10 mouse cellular contexts compared by ENCODE assay signal in the genomic region with DNA sequence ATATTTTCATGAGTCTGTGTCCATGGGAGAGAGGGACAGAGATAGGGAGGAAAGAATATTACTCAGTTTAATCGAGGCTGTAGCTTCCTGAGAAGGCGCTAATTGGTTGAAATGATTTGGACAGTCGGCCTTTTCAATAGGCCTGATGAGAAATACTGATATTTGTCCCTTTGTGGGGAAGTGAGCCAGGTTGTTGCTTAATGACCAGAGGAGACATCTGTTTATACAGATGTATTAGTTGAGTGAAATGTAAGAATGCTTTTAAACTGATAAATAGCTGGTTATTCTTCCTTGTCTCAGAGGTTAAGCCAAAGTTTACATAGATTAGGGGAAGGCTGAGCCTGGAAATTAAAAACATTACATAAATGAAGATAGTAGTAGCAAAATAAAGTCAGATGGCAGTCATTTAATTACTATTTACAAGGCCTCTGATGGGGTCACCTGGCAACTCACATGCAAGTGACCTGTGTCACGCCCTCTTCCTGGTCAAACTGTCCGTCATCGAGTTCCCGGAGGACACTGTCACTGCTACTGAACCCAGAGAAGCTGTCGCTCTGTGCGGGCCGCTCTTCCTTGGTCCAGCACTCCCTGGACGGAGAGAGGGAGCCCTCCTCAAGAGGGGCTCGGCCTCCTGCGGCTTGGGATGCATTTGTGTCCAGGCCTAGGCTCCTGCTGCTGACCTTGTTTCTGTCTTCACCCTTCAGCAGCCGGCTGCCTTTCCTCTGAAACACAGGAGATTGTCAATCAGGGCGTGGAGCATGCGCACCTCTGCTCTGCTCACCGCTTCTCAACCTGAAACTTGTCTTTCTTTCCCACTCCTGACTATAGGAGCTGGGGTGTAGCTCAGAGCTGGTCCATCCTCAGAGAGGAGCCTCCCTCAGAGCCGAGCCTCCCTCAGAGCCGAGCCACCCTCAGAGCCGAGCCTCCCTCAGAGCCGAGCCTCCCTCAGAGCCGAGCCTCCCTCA. TPM values are rescaled to one million over a fixed set of nuclear protein-coding genes. Genes with fewer than 3 reads are reported as not detected.
DNase-seq lines count a peak whose midpoint lies in the region; ATAC-seq and TF ChIP-seq lines count a peak whose summit lies in the region.
"Had no signal": no experiment of that assay in that cellular context is flagged by ENCODE, and none has a peak within 500 bp of the region (broad histone marks: within the 10 kb centered on the region; RNA-seq: fewer than 3 reads in every experiment).

No protein-coding gene starts in this region.

- H3K27me3 ChIP-seq in heart, embryonic 13.5 days (replicated peaks), result no peaks in the 10 kb centered on the region
- H3K27me3 ChIP-seq in hindbrain, embryonic 11.5 days (ENCODE audit: control insufficient read depth, insufficient read depth, low read length), result no peaks in the 10 kb centered on the region
- no peaks in the 10 kb centered on the region for H3K27me3 ChIP-seq in midbrain, embryonic 14.5 days (ENCODE audit: control insufficient read depth, insufficient read depth, low read length)

- peaks cover 8% of the 10 kb centered on the region for H3K9me3 ChIP-seq in heart, embryonic 13.5 days
- no peaks in the 10 kb centered on the region for H3K9me3 ChIP-seq in hindbrain, embryonic 11.5 days (ENCODE audit: control insufficient read depth, low read length)
- H3K9me3 ChIP-seq in midbrain, embryonic 14.5 days (ENCODE audit: control insufficient read depth, low read length), result peaks cover 3% of the 10 kb centered on the region; the same call in 1 of the 2 replicates

- no peak for TF ChIP-seq CTCF in layer of hippocampus, adult 2 months (conservative IDR thresholded peaks at IDR 0.05)

- 52% methylated on average over 22 of the region's 22 CpGs for WGBS in heart, embryonic 13.5 days
- 62% methylated on average over 22 of the region's 22 CpGs for WGBS in hindbrain, embryonic 11.5 days
- WGBS in midbrain, embryonic 14.5 days, result 57% methylated on average over 22 of the region's 22 CpGs

- no peak for ATAC-seq in heart, embryonic 13.5 days (ENCODE audit: extremely low read depth, insufficient number of reproducible peaks, low FRiP score, low TSS enrichment)
- 0 out of 2 replicates have a peak, but pooled peaks have one; percentile 25 for ATAC-seq in hindbrain, embryonic 11.5 days (ENCODE audit: low FRiP score)
- no peak for ATAC-seq in midbrain, embryonic 14.5 days (ENCODE audit: low FRiP score, low TSS enrichment)

- H3K4me1 ChIP-seq in heart, embryonic 13.5 days, result no peaks in the 10 kb centered on the region
- no peaks in the 10 kb centered on the region for H3K4me1 ChIP-seq in hindbrain, embryonic 11.5 days (replicated peaks; ENCODE audit: control insufficient read depth, insufficient read depth, low read length)
- no peaks in the 10 kb centered on the region for H3K4me1 ChIP-seq in midbrain, embryonic 14.5 days (ENCODE audit: control insufficient read depth, insufficient read depth, low read length)

- H3K9ac ChIP-seq in heart, embryonic 13.5 days, result peak overlapping the region; percentile 66
- H3K9ac ChIP-seq in hindbrain, embryonic 11.5 days (ENCODE audit: low read depth, low read length), result no peak overlapping the region
- H3K9ac ChIP-seq in midbrain, embryonic 14.5 days (replicated peaks; ENCODE audit: low read length), result peak overlapping the region; percentile 40; the same call in 1 of the 2 replicates

- intact Hi-C loops in heart, postnatal 14 days (cut with DNase I), result no loop called here

- H3K4me3 ChIP-seq in heart, embryonic 13.5 days, result peak overlapping the region; percentile 35
- no peak overlapping the region for H3K4me3 ChIP-seq in hindbrain, embryonic 11.5 days (ENCODE audit: low read depth, low read length)
- H3K4me3 ChIP-seq in midbrain, embryonic 14.5 days (replicated peaks; ENCODE audit: low read depth, low read length), result 0 out of 2 replicates have a peak overlapping the region, but pooled peaks have one; percentile 5
- H3K4me3 ChIP-seq in layer of hippocampus, adult 2 months, result no peak overlapping the region

- H3K36me3 ChIP-seq in heart, embryonic 13.5 days, result peaks cover 34% of the 10 kb centered on the region
- H3K36me3 ChIP-seq in hindbrain, embryonic 11.5 days (ENCODE audit: control insufficient read depth, insufficient read depth, low read length), result no peaks in the 10 kb centered on the region
- H3K36me3 ChIP-seq in midbrain, embryonic 14.5 days (ENCODE audit: control insufficient read depth, insufficient read depth, low read length), result no peaks in the 10 kb centered on the region

- DNase-seq in heart, postnatal 14 days, result no peak
- DNase-seq in brain, adult 2 months (ENCODE audit: low read depth, low spot score), result peak; percentile 26
- peak; percentile 8 for DNase-seq in hindbrain, embryonic 11.5 days (ENCODE audit: low spot score)
- no peak for DNase-seq in midbrain, embryonic 14.5 days
- DNase-seq in lung, postnatal 36 days, result no peak
- DNase-seq in layer of hippocampus, adult 2 months (ENCODE audit: low spot score in 2 of 2), result no peak
- DNase-seq in frontal cortex, postnatal 14 days (ENCODE audit: low spot score in 2 of 2), result no peak
- DNase-seq: kidney, postnatal 25 days had no signal

- H3K27ac ChIP-seq in heart, embryonic 13.5 days (replicated peaks), result no peak overlapping the region
- no peak overlapping the region for H3K27ac ChIP-seq in hindbrain, embryonic 11.5 days (ENCODE audit: low read depth, low read length)
- no peak overlapping the region for H3K27ac ChIP-seq in midbrain, embryonic 14.5 days (replicated peaks; ENCODE audit: low read depth, low read length)
- H3K27ac ChIP-seq in layer of hippocampus, adult 2 months, result no peak overlapping the region
- H3K27ac ChIP-seq: macrophage had no signal

- H3K4me2 ChIP-seq in heart, embryonic 13.5 days, result peak overlapping the region; percentile 45
- H3K4me2 ChIP-seq in hindbrain, embryonic 11.5 days (replicated peaks; ENCODE audit: low read depth, low read length), result peak overlapping the region; percentile 28; the same call in 1 of the 2 replicates
- peak overlapping the region; percentile 35 for H3K4me2 ChIP-seq in midbrain, embryonic 14.5 days (ENCODE audit: low read length)

RNA-seq across cellular contexts. Expression of a gene that starts 40.6 kb away (rescaled TPM):
- 95.9 and 117 TPM in 2 replicates for polyA plus RNA-seq in heart, embryonic 13.5 days (2015; fragmentation: Nextera tagmentation; extraction: Ambion mirVana)
- total RNA-seq in heart, postnatal 14 days (2021), result 10 to 100 TPM; 36.6 to 38.2 TPM
- polyA plus RNA-seq in hindbrain, embryonic 11.5 days (2014; fragmentation: Nextera tagmentation; extraction: Ambion mirVana), result 176 and 183 TPM in 2 replicates
- 183 and 196 TPM in 2 replicates for polyA plus RNA-seq in midbrain, embryonic 14.5 days (2014; fragmentation: Nextera tagmentation; extraction: Ambion mirVana)
- 10 to 100 TPM; 56.8 to 59.4 TPM for total RNA-seq in layer of hippocampus, adult 2 months (2021)

RNA-seq across cellular contexts. Expression of a gene that starts 54.9 kb away (rescaled TPM):
- 5.8 and 5.9 TPM in 2 replicates for polyA plus RNA-seq in heart, embryonic 13.5 days (2015; fragmentation: Nextera tagmentation; extraction: Ambion mirVana)
- 10 to 100 TPM; 10.6 to 11.9 TPM for total RNA-seq in heart, postnatal 14 days (2021)
- polyA plus RNA-seq in hindbrain, embryonic 11.5 days (2014; fragmentation: Nextera tagmentation; extraction: Ambion mirVana), result 9.7 and 10.8 TPM in 2 replicates
- polyA plus RNA-seq in midbrain, embryonic 14.5 days (2014; fragmentation: Nextera tagmentation; extraction: Ambion mirVana), result 8.7 and 9.5 TPM in 2 replicates
- total RNA-seq in layer of hippocampus, adult 2 months (2021), result 10 to 100 TPM; 32.2 to 35.8 TPM

Comparison
In these comparisons a context has a peak if more than half of its experiments do, and no peak if none do; other contexts are left out.
1. H3K4me3 ChIP-seq: peak in heart, embryonic 13.5 days (single experiment) and midbrain, embryonic 14.5 days (single experiment); none in hindbrain, embryonic 11.5 days (single experiment) and layer of hippocampus, adult 2 months (single experiment).
2. DNase-seq: peak in brain, adult 2 months (single experiment) and hindbrain, embryonic 11.5 days (single experiment); none in heart, postnatal 14 days (0 of 2), midbrain, embryonic 14.5 days (single experiment), lung, postnatal 36 days (single experiment), layer of hippocampus, adult 2 months (0 of 2) and frontal cortex, postnatal 14 days (0 of 2).
3. Peak in every context shown above with its lines, with median percentiles within 50 percentile points of each other: H3K4me2 ChIP-seq.